Mouse (Mus musculus): ENCODE measurements around the gene Pdp2. TPM values are rescaled to one million over a fixed set of nuclear protein-coding genes. Genes with fewer than 3 reads are reported as not detected.

Gene Pdp2
- total and polyA plus RNA-seq, 3 experiments, result 4.4 to 22.8 (median 14.2) TPM

GRCm38 (mm10) chr8:104584522-104584921, 6.7 kb upstream of the Pdp2 start:
- Histone ChIP-seq H3K4me3 (ENCODE audit: low read depth, low read length) (no peak overlapping the region), H3K4me1 (ENCODE audit: insufficient read depth, low read depth, low read length) (peaks cover 1% of the 10 kb centered on the region; the same call in 1 of the 2 replicates), H3K36me3 (replicated peaks) (no peaks in the 10 kb centered on the region), H3K27me3 (ENCODE audit: insufficient read depth, low read length) (no peaks in the 10 kb centered on the region), H3K9me3 (replicated peaks) (0 out of 2 replicates have a peak, but pooled peaks cover 2% of the 10 kb centered on the region)
- no peak for DNase-seq (ENCODE audit: low spot score)
- ATAC-seq (ENCODE audit: extremely low read depth, insufficient number of reproducible peaks, low FRiP score, poor library complexity, severe bottlenecking), result no peak
- TF ChIP-seq CTCF (IDR thresholded peaks at IDR 0.05; ENCODE audit: low read depth, low read length), result no peak
- no peak for TF ChIP-seq GATA1 (IDR thresholded peaks at IDR 0.05; ENCODE audit: borderline replicate concordance, low read length)
- TF ChIP-seq POLR2AphosphoS5 (IDR thresholded peaks at IDR 0.05; ENCODE audit: insufficient replicate concordance, low read depth, low read length), result no peak
- no peak for TF ChIP-seq TAL1 (conservative IDR thresholded peaks at IDR 0.05; ENCODE audit: low read depth, low read length)
- TF ChIP-seq GATA2 (IDR thresholded peaks at IDR 0.05; ENCODE audit: borderline replicate concordance, low read depth, low read length), result no peak

- ATAC-seq (ENCODE audit: extremely low read depth, insufficient number of reproducible peaks, low FRiP score, poor library complexity, severe bottlenecking) (no peak), DNase-seq (ENCODE audit: low spot score) (no peak)
- Histone ChIP-seq H3K4me3 (ENCODE audit: low read depth, low read length) (no peak overlapping the region), H3K27me3 (ENCODE audit: insufficient read depth, low read length) (no peaks in the 10 kb centered on the region), H3K9me3 (replicated peaks) (no peaks in the 10 kb centered on the region), H3K36me3 (replicated peaks) (peaks cover 29% of the 10 kb centered on the region), H3K4me1 (ENCODE audit: insufficient read depth, low read depth, low read length) (peaks cover 51% of the 10 kb centered on the region)
- no peak for TF ChIP-seq GATA1 (IDR thresholded peaks at IDR 0.05; ENCODE audit: borderline replicate concordance, low read length)
- no peak for TF ChIP-seq CTCF (IDR thresholded peaks at IDR 0.05; ENCODE audit: low read depth, low read length)
- TF ChIP-seq POLR2AphosphoS5 (IDR thresholded peaks at IDR 0.05; ENCODE audit: insufficient replicate concordance, low read depth, low read length), result no peak
- no peak for TF ChIP-seq TAL1 (conservative IDR thresholded peaks at IDR 0.05; ENCODE audit: low read depth, low read length)
- TF ChIP-seq GATA2 (IDR thresholded peaks at IDR 0.05; ENCODE audit: borderline replicate concordance, low read depth, low read length), result no peak
These were observed 967 bp upstream of the Pdp2 start for GRCm38 (mm10) chr8:104590284-104590683.

- no peaks in the 10 kb centered on the region for H3K9me3 ChIP-seq (replicated peaks)
- ATAC-seq (ENCODE audit: extremely low read depth, insufficient number of reproducible peaks, low FRiP score, poor library complexity, severe bottlenecking), result no peak
- H3K4me1 ChIP-seq (ENCODE audit: insufficient read depth, low read depth, low read length), result peaks cover 64% of the 10 kb centered on the region
- H3K4me3 ChIP-seq (ENCODE audit: low read depth, low read length), result peak overlapping the region; percentile 84
- H3K36me3 ChIP-seq (replicated peaks), result peaks cover 42% of the 10 kb centered on the region
- no peak for DNase-seq (ENCODE audit: low spot score)
- TF ChIP-seq GATA1 (IDR thresholded peaks at IDR 0.05; ENCODE audit: borderline replicate concordance, low read length), result no peak
- TF ChIP-seq GATA2 (IDR thresholded peaks at IDR 0.05; ENCODE audit: borderline replicate concordance, low read depth, low read length), result no peak
- no peak for TF ChIP-seq POLR2AphosphoS5 (IDR thresholded peaks at IDR 0.05; ENCODE audit: insufficient replicate concordance, low read depth, low read length)
- TF ChIP-seq TAL1 (conservative IDR thresholded peaks at IDR 0.05; ENCODE audit: low read depth, low read length), result no peak
- no peak for TF ChIP-seq CTCF (IDR thresholded peaks at IDR 0.05; ENCODE audit: low read depth, low read length)
- no peaks in the 10 kb centered on the region for H3K27me3 ChIP-seq (ENCODE audit: insufficient read depth, low read length)
These were observed 605 bp downstream of the Pdp2 start for GRCm38 (mm10) chr8:104591856-104592255.

GRCm38 (mm10) chr8:104592566-104592965, 1.3 kb downstream of the Pdp2 start:
- ATAC-seq (ENCODE audit: extremely low read depth, insufficient number of reproducible peaks, low FRiP score, poor library complexity, severe bottlenecking) (no peak), DNase-seq (ENCODE audit: low spot score) (no peak)
- peaks cover 48% of the 10 kb centered on the region for H3K36me3 ChIP-seq (replicated peaks)
- no peaks in the 10 kb centered on the region for H3K27me3 ChIP-seq (ENCODE audit: insufficient read depth, low read length)
- H3K4me1 ChIP-seq (ENCODE audit: insufficient read depth, low read depth, low read length), result peaks cover 67% of the 10 kb centered on the region
- TF ChIP-seq POLR2AphosphoS5 (IDR thresholded peaks at IDR 0.05; ENCODE audit: insufficient replicate concordance, low read depth, low read length) (no peak), CTCF (IDR thresholded peaks at IDR 0.05; ENCODE audit: low read depth, low read length) (no peak), TAL1 (conservative IDR thresholded peaks at IDR 0.05; ENCODE audit: low read depth, low read length) (no peak), GATA1 (IDR thresholded peaks at IDR 0.05; ENCODE audit: borderline replicate concordance, low read length) (no peak), GATA2 (IDR thresholded peaks at IDR 0.05; ENCODE audit: borderline replicate concordance, low read depth, low read length) (no peak)
- no peaks in the 10 kb centered on the region for H3K9me3 ChIP-seq (replicated peaks)
- H3K4me3 ChIP-seq (ENCODE audit: low read depth, low read length), result peak overlapping the region; percentile 84; the same call in 1 of the 2 replicates

GRCm38 (mm10) chr8:104593536-104594325, 2.5 kb downstream of the Pdp2 start:
- Histone ChIP-seq H3K9me3 (replicated peaks) (no peaks in the 10 kb centered on the region), H3K4me1 (ENCODE audit: insufficient read depth, low read depth, low read length) (peaks cover 72% of the 10 kb centered on the region), H3K36me3 (replicated peaks) (peaks cover 59% of the 10 kb centered on the region), H3K27me3 (ENCODE audit: insufficient read depth, low read length) (no peaks in the 10 kb centered on the region), H3K4me3 (ENCODE audit: low read depth, low read length) (no peak overlapping the region)
- ATAC-seq (ENCODE audit: extremely low read depth, insufficient number of reproducible peaks, low FRiP score, poor library complexity, severe bottlenecking), result no peak
- no peak for DNase-seq (ENCODE audit: low spot score)
- no peak for TF ChIP-seq GATA1 (IDR thresholded peaks at IDR 0.05; ENCODE audit: borderline replicate concordance, low read length)
- TF ChIP-seq TAL1 (conservative IDR thresholded peaks at IDR 0.05; ENCODE audit: low read depth, low read length), result no peak
- TF ChIP-seq GATA2 (IDR thresholded peaks at IDR 0.05; ENCODE audit: borderline replicate concordance, low read depth, low read length), result no peak
- TF ChIP-seq POLR2AphosphoS5 (IDR thresholded peaks at IDR 0.05; ENCODE audit: insufficient replicate concordance, low read depth, low read length), result no peak
- no peak for TF ChIP-seq CTCF (IDR thresholded peaks at IDR 0.05; ENCODE audit: low read depth, low read length)

- ATAC-seq (ENCODE audit: extremely low read depth, insufficient number of reproducible peaks, low FRiP score, poor library complexity, severe bottlenecking) (no peak), DNase-seq (ENCODE audit: low spot score) (no peak)
- Histone ChIP-seq H3K4me3 (ENCODE audit: low read depth, low read length) (peak overlapping the region; percentile 48; the same call in 1 of the 2 replicates), H3K36me3 (replicated peaks) (peaks cover 66% of the 10 kb centered on the region), H3K27me3 (ENCODE audit: insufficient read depth, low read length) (no peaks in the 10 kb centered on the region), H3K4me1 (ENCODE audit: insufficient read depth, low read depth, low read length) (peaks cover 71% of the 10 kb centered on the region), H3K9me3 (replicated peaks) (no peaks in the 10 kb centered on the region)
- no peak for TF ChIP-seq GATA1 (IDR thresholded peaks at IDR 0.05; ENCODE audit: borderline replicate concordance, low read length)
- TF ChIP-seq GATA2 (IDR thresholded peaks at IDR 0.05; ENCODE audit: borderline replicate concordance, low read depth, low read length), result no peak
- TF ChIP-seq POLR2AphosphoS5 (IDR thresholded peaks at IDR 0.05; ENCODE audit: insufficient replicate concordance, low read depth, low read length), result no peak
- no peak for TF ChIP-seq CTCF (IDR thresholded peaks at IDR 0.05; ENCODE audit: low read depth, low read length)
- TF ChIP-seq TAL1 (conservative IDR thresholded peaks at IDR 0.05; ENCODE audit: low read depth, low read length), result no peak
These were observed 3.5 kb downstream of the Pdp2 start for GRCm38 (mm10) chr8:104594611-104595362.
